Mouse (Mus musculus) frontal cortex, postnatal 10 days (tissue): Measurements from ENCODE around the gene Tmem59l.

Experiments used
- DNase-seq, 2 experiments: peaks; one replicate each; pipeline ENCODE4 v3.0.0; 2022; ENCODE audit warnings: low spot score in 2 of 2, mixed read lengths in 1 of 2

The Tmem59l gene

DNA sequence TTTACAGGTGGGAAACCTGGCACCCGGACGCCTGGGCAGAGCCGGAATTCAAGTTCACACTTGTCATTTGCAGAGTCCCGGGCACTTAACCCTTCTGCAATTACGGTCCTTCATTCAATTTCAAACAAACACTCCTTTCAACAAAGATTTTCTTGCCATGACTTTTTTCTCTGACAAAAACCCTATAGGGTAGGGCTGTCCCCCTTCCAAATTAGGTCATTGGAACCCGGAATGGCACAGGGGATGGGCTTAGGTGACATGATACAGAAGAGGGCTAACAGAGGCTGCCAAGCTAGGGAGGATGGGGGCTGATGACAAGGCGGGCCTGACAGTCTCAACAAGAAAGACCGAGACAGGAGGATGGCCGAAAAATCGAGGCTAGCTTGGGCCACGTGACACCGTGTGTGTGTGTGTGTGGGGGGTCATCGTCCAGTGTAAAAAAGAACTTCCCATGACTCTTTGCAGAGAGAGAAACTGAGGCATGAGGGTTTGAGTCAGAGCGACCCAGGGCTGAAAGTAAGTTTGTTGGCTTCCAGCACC lies 1.8 kb upstream of the Tmem59l start:
- no peak for DNase-seq

DNA sequence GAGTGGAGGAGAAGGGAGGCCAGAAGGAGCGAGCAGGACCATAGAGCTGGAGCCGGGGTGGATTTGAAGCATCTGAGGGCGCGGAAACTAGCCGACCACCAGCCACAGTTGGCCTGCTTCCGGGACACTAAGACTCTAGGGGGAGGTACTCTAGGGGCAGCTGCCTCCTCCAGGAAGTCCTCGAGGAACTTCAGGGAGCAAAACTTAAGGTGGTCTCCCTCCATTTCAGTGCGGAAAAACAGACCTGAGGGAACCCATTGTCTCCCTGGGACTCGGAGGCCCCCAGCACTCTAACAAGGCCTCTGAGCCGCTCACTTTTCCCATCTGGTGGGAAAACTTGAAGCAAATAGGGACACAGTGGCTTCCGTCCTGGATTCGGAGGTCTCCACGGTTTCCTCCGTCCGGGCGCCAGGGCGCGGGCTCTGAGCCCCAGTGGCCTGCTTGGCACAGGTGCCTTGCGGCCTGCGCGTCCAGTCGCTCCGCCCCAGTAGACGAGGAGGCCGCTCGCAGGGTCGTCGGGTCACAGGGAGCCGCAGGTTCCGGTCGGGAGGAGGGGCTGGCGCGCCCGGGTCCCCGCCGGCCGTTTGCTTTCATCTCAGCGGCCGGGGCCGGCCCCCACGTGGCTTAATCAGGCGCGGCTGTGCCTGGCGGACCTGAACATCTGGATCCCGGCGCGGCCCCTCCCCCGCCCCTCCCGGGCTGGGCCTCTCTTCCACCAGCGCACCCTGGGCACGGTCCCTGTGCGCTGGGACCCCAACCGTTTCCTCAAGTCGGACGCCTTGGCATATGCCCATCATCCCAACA lies 1.0 kb upstream of the Tmem59l start:
- DNase-seq, result no peak

DNA sequence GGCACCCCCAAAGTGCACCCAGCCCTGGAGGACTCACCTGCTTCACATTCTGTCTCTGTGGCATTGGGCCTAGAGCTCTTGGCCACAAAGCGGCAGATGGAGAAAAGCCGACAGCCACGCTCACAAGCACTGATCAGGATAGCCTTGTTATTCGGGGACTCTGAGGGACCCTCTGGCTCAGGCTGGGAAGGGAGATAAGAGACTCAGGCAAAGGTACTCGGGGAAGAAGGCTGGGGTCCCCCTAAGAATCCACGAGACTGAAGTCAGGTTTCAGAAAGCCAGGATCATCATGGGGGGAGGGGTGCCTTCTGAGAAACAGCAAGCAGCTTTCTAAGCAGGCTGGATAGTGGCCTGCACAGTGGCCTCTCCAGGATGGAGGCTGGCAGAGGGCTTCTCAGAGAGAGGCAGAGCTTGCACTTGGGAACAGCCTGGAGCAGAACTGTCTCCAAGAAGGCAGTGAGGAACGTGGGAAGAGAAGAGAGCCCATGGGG lies 922 bp downstream of the Tmem59l start:
- DNase-seq, result no peak

DNA sequence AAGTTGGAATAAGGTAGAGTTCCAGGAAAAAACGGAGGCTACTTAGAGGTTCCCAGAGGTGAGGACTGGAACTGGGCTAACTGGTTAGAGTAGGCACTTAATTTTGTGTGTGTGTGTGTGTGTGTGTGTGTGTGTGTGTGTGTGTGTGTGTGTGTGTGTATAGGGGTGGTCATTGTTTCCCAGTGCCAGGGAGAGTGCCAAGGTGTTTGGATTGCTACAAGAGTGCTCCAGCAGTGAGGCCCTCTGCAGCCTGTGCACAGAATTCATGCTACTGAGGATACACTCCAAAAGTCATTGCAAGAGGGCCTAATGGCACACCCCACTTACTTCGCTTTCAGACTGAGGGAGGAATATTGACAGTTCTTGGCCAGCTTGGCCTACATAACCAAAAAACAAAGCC lies 4.2 kb downstream of the Tmem59l start:
- DNase-seq, result no peak

DNA sequence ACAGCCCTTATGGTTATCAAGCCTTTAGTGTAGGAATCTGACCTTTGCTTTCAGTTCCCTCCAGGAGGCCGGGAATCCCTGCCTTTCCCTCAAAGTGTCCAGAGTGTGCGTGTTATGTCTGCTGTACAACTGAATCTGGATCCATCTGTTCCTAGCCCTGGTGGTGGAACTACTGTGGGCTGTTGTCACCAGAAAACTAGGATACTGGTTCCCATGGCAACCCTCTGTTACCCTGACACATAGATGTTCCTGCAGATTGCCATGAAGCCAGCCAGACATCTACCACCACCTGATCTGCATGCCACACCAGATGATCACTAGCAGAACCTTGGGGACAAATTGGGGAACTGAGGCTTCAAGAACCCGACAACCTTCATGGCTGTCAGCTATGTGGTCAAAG lies 5.2 kb downstream of the Tmem59l start:
- peak in 1 of 2 experiments; percentile 70 for DNase-seq

DNA sequence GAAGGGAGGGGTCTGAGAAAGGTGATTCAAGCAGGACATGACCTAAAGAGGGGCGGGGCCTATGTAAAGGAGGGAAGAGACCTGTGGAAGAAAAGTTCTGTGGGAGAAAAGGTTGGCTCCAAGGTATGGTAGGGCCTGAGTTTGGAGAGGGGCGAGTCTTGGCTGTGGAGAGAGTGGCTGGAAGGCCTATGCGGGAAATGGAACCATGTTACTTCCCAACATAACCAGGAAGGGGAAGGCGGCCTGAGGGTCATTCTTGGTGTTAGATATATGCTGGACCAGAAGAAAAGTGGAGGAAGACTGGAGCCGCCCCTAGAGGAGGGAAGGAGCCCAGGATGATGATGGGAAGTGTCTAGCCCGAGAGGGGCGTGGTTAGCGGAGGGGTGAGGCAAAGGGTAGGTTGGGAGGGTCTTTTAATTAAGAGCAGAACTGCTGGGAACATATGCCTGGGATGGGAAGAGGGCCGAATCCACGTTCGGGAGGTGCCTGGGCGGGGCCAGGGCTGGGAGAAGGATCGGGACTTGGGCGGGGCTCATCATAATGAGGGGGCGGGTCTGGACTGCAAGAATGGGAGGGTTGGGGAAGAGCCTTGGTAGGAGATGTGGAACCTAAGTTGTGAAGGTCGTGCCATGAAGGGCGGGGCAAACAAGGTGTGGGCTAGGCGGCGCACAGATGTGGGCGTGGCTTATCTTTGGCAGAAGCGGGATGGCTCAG lies 9.7 kb downstream of the Tmem59l start:
- DNase-seq, result no peak

DNA sequence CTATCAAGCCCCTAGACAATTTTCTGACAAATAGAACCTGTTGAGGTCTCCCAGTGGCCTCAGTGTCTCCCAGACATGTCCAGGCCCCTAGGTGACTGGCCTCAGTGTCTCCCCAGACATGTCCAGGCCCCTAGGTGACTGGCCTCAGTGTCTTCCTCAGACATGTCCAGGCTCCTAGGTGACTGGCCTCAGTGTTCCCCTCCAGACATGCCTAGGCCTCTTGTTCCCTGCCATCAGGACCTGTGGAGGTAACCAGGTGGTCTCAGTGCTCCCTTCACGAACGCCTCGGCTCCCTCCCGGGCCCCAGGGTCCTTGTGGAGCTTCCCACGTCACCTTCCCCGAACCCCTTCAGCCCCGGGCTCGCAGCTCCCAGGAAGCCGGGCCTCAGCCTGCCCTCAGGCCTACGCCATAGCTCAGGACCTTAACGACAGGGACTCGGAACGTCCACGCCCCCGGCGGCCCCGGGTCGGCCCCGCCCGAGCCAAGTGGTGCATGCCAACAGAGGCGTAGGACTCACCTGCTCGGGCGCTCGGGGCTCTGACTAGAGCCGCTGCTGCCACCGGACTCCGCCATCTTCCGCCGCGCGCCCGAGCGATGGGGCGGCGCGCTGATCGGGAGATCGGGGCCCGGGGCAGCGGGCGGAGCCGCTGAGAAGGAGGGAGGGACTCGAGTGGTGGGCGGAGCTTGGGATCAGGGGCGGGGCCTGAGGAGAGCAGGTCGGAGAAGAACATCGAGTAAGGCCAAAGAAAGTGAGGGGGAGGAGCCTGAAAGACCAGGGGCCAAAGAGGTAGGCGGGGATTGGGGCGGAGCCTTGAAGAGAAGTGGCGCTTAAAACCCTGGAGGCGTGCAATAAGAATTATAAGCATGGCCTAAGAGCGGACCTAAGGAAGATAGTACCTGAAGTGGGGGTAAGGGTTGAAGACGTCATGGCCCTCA lies 10.6 kb downstream of the Tmem59l start, which contains the start of gene Klhl26:
TSS of gene Klhl26 (minus strand) at position 636 of the 936 bp plus-strand sequence.
- DNase-seq, result peak; percentile 87 to 90

DNA sequence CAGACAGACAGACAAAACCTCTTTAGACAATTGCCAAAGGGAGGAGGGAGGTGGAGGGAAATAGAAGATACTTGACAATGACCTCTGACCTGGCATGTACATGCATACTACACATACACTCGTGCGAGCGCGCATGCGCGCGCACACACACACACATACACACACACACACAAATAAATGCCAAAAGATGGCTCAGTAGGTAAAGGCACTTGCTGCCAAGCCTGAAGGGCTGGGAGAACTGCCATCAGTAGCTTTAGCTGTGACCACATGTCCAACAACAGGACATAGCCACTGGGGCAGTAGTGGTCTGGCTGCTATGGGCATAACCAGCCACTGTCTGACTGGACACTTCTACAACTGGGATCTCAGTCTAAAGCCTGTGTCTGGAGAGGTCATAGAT lies 15.3 kb downstream of the Tmem59l start:
- DNase-seq, result no peak

DNA sequence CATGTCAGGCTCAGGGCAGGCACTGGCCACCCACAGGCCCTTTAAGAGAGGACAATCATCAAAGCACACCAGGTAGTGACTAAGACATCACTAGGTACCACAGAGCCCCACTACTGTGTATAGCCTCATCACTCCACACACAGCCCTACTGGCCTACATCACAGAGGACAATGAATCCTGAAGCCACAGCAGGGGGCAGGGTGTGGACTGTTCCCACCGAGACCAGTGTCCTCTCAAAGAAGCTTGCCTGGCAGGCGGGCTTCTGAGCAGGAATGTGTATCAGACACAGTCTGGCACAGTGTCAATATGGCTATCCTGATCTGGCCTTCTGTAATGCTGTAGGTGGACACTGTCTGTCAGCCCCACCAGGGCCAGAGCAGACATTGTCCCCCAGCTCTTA lies 17.2 kb downstream of the Tmem59l start:
- DNase-seq, result no peak

DNA sequence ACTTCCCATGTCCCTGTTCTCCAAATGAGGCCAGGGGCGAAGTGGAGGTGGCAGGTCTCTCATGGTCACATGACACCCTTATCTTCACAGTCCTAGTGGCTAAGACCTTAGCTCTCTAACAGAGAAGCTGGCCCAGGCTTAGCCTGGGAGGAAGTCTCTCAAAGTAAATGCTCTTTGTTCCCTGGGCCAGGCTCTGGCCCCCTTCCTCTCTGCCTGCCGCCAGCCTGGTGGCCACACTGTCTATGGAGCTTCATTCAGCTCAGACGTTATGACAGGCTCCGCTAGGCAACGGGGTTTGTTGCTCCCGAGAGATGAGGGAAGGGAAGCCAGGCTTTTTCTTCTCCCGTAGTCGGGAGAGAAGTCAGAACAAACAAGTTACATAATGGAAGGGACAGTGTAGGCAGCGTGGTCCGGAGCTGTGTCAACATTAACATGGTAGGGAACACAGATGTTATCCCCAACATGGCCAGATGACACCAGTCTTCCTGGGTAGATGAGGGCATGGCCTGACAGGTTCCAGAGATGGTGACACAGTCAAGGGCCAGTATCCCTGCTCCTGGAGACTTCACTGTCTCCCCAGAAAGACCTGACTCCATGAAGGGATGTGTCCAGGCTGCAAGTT lies 17.8 kb downstream of the Tmem59l start:
- no peak for DNase-seq

DNA sequence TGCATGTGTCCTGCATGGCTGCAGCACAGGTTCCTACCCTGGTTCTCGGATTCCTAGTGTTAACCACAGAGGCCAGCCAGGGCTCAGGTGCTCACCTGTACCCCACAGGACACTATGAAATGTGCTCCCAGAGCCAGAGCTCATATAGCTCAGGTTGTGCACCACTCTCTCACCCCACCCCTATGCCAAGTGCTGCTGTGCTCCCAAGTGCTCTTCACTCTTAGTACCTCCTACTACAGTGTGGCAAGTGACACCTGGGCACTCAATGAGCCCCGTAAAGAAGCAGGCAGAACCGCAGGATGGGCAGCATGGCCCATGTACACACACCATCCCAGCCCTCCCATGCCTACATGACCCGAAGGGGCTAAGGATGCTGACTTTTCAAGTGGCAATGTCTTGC lies 18.4 kb downstream of the Tmem59l start:
- DNase-seq, result no peak

DNA sequence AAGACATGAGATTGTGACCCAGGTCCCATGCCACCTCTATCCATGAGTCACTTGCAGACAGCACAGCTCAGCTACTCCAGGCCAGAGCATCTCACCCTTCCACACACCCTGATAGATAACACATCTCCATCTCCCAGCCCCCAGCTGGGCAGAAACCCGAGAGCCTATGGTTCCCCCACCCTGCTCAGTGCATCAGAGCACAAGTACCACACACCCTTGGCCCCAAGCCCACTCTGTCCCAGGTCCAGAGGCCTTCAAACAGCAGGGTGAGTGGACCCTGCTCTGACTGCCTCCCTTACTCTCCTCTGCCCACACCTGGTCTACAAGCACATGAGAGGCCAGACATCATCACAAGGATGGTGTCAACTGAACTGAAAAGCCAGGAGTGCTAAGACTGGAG lies 19.3 kb downstream of the Tmem59l start:
- DNase-seq, result no peak

DNA sequence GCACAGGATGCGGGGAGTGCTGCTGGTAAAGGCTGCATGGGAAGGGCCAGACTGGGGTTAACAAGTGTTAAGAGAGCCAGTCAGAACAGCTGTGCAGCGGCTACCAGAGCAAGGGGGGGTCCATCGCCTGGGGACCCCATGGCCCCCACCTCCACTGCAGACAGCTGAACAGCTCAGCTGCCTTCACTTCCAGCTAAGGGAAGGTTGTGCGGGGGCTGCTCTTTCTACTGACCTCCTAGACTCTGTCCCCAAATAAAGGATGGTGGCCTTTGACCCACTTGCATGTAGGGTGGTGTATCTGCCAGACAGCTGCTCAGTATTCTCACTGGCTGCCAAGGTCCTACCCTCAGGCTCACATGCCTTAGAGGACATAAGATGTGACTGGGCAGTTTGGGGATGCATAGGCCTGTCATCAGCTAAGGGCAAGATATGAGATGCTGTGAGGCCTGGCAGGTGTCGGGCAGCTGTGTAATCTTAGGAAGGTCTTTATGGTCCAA lies 19.9 kb downstream of the Tmem59l start:
- DNase-seq, result no peak

DNA sequence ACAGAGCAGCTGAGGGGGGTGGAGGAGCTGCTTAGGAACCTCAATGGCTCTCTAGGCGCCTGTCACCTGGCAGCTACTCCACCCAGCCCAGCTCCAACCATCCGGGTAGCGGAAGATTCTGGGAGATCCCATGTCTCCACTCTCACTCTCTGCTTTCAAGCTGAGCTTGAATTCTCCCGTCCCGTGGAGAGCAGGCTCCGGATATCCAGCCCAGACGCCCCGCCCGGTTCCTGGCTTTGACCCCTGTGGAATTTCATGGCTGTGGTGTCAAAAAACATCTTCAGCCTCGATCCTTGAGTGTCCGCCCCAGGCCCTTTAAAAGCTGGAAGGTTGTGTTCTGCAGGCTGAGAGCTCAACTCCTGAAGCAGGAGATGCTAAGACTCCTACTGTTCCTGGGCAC lies 20.4 kb downstream of the Tmem59l start:
- DNase-seq, result no peak

DNA sequence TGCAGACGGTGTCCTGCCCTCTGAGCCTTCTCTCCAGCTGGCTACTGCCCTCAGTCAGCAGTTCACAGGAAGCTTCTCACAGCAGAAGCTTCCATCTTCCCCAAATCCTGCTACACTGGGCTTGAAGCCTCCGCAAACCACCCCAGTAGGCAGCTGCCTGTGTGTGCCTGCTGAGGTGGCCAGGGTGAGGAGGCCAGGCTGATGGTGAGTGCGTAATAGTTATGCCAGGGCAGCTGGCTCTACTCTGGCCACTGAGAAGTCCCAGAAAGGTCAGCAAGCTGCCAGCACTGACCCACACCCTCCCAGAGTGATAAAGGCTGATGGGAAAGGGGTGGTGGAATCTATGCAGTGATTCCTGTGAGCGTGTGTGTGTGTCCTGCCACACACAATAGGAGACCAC lies 20.9 kb downstream of the Tmem59l start:
- DNase-seq, result no peak

DNA sequence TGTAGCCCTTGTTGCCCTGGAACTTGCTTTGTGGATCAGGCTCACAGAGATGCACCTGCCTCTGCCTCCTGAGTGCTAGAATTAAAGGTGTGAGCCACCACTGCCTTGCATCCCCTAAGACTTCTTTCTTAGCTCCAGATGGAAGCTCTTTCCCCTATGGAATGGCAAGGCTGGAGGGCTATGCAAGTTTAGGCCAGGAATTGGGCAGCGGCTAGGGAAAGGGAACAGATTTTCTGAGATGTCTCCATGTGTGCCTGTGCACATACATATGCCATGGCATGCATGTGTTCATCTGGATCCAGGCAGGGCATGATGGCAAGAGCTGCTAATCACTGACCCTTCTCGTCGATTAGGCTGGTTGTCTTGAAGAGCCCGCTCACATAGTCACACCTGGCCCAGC lies 21.5 kb downstream of the Tmem59l start:
- no peak for DNase-seq

DNA sequence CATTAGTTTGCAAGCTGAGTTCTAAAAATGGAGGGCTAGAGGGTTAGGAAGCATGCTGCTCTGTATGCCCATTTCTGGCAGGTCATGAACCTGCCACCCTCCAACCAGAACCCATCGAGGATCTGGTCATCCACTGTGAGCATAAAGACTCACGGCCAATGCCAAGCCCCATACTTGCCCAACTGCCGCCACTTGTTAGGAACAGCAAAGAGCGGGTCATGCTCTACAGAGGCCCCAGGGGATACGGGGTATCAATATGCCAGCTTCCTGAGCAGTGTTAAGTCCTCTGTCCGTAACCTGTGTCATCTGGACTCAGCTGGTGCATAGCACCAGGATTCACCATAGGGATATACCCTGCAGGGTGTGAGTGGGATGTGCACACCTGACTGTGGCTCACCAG lies 23.0 kb downstream of the Tmem59l start:
- DNase-seq, result no peak

DNA sequence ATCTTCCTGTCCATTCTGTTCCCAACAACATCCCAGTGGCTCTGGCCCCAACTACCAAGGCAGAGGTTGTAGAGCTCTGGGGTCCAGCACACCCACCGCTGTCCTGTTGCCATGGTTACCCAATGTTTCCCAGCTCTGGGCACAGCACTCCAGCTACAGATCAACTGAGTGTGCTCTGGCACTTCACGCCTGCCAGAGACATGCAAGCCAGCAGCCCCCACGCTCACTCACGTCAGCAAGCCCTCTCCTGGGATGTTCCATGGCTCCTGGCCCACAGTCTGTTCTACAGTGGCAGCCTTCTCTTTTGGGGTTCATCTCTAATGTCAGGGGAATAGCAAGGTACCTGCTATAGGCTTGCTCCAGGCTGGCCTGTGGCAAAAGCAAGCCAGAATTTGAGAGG lies 23.9 kb downstream of the Tmem59l start:
- DNase-seq, result no peak

DNA sequence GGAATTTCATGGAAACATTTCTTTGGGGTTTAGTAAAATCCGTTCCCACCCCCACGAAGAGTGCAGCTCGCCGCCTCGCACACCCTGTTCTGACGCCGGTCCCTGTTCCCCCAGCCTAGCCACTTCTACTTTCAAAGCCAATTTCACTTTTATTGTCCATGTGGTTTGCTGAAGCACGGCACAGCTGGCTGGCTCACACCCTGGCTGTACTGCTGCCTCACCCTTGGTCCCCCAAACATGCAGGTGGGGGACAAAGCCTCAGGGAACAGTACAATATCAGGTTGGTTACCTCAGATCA lies 24.7 kb downstream of the Tmem59l start:
- DNase-seq, result no peak

DNA sequence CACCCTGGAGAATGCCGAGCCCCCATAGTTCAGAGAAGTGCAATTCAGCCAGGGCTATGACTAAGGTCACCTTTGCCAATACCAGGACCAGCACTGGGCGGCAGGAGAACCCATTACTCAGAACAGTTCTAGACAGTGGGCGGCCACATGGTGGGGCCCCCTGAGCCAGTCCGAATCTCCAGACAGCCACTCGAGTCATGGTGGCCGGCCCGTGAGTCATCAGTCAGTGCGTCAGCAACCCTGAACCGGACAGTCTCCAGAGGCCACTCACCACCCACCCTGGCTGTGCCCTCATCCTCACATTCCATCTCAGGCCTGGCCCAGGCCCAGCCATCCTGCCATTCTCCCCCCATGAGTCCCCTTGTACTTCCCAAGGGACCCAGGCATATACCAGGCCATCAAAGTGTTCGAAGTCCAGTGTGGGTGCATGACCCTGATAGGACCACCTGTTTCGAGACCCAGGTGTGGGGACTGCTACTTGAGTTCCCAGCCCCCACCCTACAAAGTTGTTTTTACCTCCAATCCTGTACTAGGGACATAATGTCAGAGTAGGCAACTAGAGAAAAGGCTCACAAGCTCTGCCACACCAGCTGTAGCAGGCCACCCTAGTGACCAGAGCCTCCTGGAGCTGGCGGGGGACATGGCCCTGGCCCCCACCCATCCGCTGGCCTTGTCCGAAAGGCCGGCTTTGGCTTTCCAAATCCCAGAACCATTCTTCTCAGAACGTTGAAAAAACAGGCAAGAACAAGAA lies 25.2 kb downstream of the Tmem59l start:
- no peak for DNase-seq

DNA sequence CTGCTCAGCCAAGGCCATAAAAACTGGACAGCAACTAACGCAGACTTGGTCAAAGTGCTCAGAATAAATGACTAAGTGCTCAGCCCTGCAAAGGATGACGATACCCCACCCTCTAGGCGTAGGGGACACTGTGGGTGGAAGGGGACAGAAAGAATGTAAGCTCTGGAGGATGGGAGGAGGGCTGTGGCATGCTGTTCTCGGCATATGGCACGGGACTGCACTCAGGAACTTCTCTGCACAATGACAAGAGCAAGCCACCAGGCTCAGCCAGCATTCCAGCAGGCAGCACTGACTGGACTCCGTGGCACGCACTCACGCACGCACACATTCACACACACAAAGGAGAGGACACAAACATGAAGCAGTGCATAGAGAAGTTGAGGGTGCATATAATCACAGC lies 26.6 kb downstream of the Tmem59l start:
- DNase-seq, result no peak
